ENCODE assay signal across 28 mouse cellular contexts in the genomic region with DNA sequence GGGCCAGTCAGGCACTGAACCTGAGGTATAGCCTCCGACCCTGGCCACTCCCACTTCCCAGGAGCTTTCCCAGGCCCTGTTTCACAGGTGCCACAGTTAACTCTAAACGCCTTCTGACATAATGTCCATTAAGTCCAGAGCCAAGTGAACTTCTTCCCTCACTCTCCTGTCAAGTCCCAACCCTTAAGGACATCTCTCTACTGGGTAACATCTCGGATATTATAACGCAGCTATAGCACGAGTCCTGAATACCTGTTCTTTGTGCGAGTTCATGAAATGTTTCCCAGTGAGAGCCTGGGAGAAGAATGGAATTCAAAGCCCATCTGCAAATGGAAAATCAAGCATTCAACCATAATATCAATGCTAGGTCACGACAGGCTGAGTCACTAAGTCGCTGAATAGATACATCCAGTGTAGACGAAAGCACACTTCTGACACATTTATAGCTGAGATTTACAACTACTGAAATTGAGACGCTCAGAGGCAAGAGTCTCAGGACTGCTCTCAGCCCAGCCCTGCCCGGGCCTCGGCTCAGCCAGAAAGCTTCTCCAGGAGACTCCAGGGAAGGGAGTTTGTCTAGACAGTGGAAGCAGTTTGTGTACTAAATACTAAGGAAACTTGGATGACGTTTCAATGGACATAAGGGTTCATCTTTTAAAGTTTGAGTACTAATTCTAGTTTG.
DNase-seq lines count a peak whose midpoint lies in the region; ATAC-seq and TF ChIP-seq lines count a peak whose summit lies in the region.
"Had no signal": no experiment of that assay in that cellular context is flagged by ENCODE, and none has a peak within 500 bp of the region (broad histone marks: within the 10 kb centered on the region; RNA-seq: fewer than 3 reads in every experiment).

No protein-coding gene starts in this region.

- in situ Hi-C loops in ES-E14 (cut with MboI; ENCODE audit: low sequenced_read_pairs in 2 of 2, unreplicated experiment in 2 of 2): no loop called here

- no peak overlapping the region for H3K27ac ChIP-seq in heart, adult 2 months
- no peak overlapping the region for H3K27ac ChIP-seq in neural tube, embryonic 12.5 days
- H3K27ac ChIP-seq in neural tube, embryonic 15.5 days (replicated peaks): no peak overlapping the region
- peak overlapping the region; percentile 87; the same call in 1 of the 2 replicates for H3K27ac ChIP-seq in ES-E14 (ENCODE audit: insufficient read depth, low read depth, low read length, poor library complexity, severe bottlenecking)
- H3K27ac ChIP-seq: embryonic facial prominence, embryonic 10.5 days; embryonic facial prominence, embryonic 15.5 days; hindbrain, embryonic 12.5 days; limb, embryonic 12.5 days; liver, embryonic 15.5 days; midbrain, embryonic 12.5 days had no signal

- no peaks in the 10 kb centered on the region for H3K27me3 ChIP-seq in heart, adult 2 months (ENCODE audit: control insufficient read depth, insufficient read depth, low read length)
- no peaks in the 10 kb centered on the region for H3K27me3 ChIP-seq in neural tube, embryonic 12.5 days (replicated peaks)
- H3K27me3 ChIP-seq in neural tube, embryonic 15.5 days (replicated peaks): no peaks in the 10 kb centered on the region
- H3K27me3 ChIP-seq: embryonic facial prominence, embryonic 15.5 days; hindbrain, embryonic 12.5 days; limb, embryonic 12.5 days; liver, embryonic 15.5 days; midbrain, embryonic 12.5 days; Patski had no signal

- H3K9me3 ChIP-seq in neural tube, embryonic 12.5 days: no peaks in the 10 kb centered on the region
- H3K9me3 ChIP-seq in neural tube, embryonic 15.5 days (replicated peaks): no peaks in the 10 kb centered on the region
- no peaks in the 10 kb centered on the region for H3K9me3 ChIP-seq in ES-E14 (ENCODE audit: control insufficient read depth, insufficient read depth, low read depth, low read length)
- H3K9me3 ChIP-seq: embryonic facial prominence, embryonic 10.5 days; embryonic facial prominence, embryonic 15.5 days; limb, embryonic 12.5 days; midbrain, embryonic 12.5 days had no signal

- no peak for TF ChIP-seq POLR2A in heart, adult 2 months (IDR thresholded peaks at IDR 0.05; ENCODE audit: insufficient read depth, low read depth, low read length)

- 0 out of 2 replicates have a peak, but pooled peaks have one; percentile 19 for ATAC-seq in neural tube, embryonic 12.5 days (ENCODE audit: low FRiP score, low read depth)
- ATAC-seq in neural tube, embryonic 15.5 days (ENCODE audit: low FRiP score): no peak
- no peak for ATAC-seq in megakaryocyte progenitor cell, adult 5-6 weeks (replicated peaks; ENCODE audit: poor library complexity)
- ATAC-seq: forebrain, embryonic 16.5 days; intestine, embryonic 16.5 days; Patski had no signal

- H3K79me2 ChIP-seq in heart, adult 2 months (replicated peaks; ENCODE audit: control insufficient read depth, insufficient read depth, low read length): no peaks in the 10 kb centered on the region

- H3K4me1 ChIP-seq in heart, adult 2 months (ENCODE audit: control insufficient read depth, insufficient read depth, low read length): no peaks in the 10 kb centered on the region
- peaks cover 3% of the 10 kb centered on the region; the same call in 1 of the 2 replicates for H3K4me1 ChIP-seq in neural tube, embryonic 12.5 days
- peaks cover 2% of the 10 kb centered on the region for H3K4me1 ChIP-seq in neural tube, embryonic 15.5 days
- H3K4me1 ChIP-seq in ES-E14 (ENCODE audit: control insufficient read depth in 2 of 2, insufficient read depth in 2 of 2, low read length in 2 of 2, poor library complexity in 1 of 2): peaks cover 0 to 28% of the 10 kb centered on the region in 2 experiments; a peak in 3 of 4 replicates
- H3K4me1 ChIP-seq: embryonic facial prominence, embryonic 15.5 days; liver, embryonic 15.5 days had no signal

- DNase-seq in heart, adult 11 months: peak; percentile 52
- no peak for DNase-seq in heart, adult 2 months
- DNase-seq in ES-E14 (ENCODE audit: low read depth, low spot score): no peak
- peak; percentile 5 for DNase-seq in skeletal muscle tissue, adult 2 months (ENCODE audit: low read depth, low spot score)
- DNase-seq: adrenal gland, postnatal 10 days; cerebellum, adult 8-10 months; cerebellum, postnatal 25 days; gastrocnemius, postnatal 14 days; heart, postnatal 36 days; kidney, postnatal 14 days; lung, embryonic 14.5 days; lung, postnatal 14 days; right cerebral cortex, postnatal 25 days; spleen, adult 18-20 months; thymus, postnatal 14 days had no signal

- H3K36me3 ChIP-seq in heart, adult 2 months (ENCODE audit: control insufficient read depth, insufficient read depth, low read length): no peaks in the 10 kb centered on the region
- H3K36me3 ChIP-seq in neural tube, embryonic 12.5 days: no peaks in the 10 kb centered on the region
- H3K36me3 ChIP-seq in neural tube, embryonic 15.5 days: no peaks in the 10 kb centered on the region
- H3K36me3 ChIP-seq in ES-E14 (ENCODE audit: control insufficient read depth, insufficient read depth, low read length, poor library complexity, severe bottlenecking): no peaks in the 10 kb centered on the region
- H3K36me3 ChIP-seq: embryonic facial prominence, embryonic 10.5 days; embryonic facial prominence, embryonic 15.5 days; hindbrain, embryonic 12.5 days; limb, embryonic 12.5 days; liver, embryonic 15.5 days; midbrain, embryonic 12.5 days had no signal

- TF ChIP-seq CTCF in heart, adult 2 months (IDR thresholded peaks at IDR 0.05): no peak

- H3K4me3 ChIP-seq in heart, adult 2 months: no peak overlapping the region
- H3K4me3 ChIP-seq in neural tube, embryonic 12.5 days: no peak overlapping the region
- no peak overlapping the region for H3K4me3 ChIP-seq in neural tube, embryonic 15.5 days (replicated peaks)
- no peak overlapping the region for H3K4me3 ChIP-seq in ES-E14 (ENCODE audit: insufficient read depth in 1 of 2, low read depth in 1 of 2, low read length in 2 of 2, poor library complexity in 1 of 2, severe bottlenecking in 1 of 2)
- H3K4me3 ChIP-seq: embryonic facial prominence, embryonic 10.5 days; embryonic facial prominence, embryonic 15.5 days; hindbrain, embryonic 12.5 days; limb, embryonic 12.5 days; liver, embryonic 15.5 days; midbrain, embryonic 12.5 days had no signal

- H3K9ac ChIP-seq in heart, adult 2 months (ENCODE audit: low read depth, low read length): no peak overlapping the region
- H3K9ac ChIP-seq in neural tube, embryonic 12.5 days: no peak overlapping the region
- no peak overlapping the region for H3K9ac ChIP-seq in neural tube, embryonic 15.5 days (replicated peaks)
- no peak overlapping the region; the same call in 1 of the 2 replicates for H3K9ac ChIP-seq in ES-E14 (ENCODE audit: insufficient read depth, low read depth, low read length, poor library complexity, severe bottlenecking)
- H3K9ac ChIP-seq: embryonic facial prominence, embryonic 15.5 days; hindbrain, embryonic 12.5 days; limb, embryonic 12.5 days; liver, embryonic 15.5 days; lung, embryonic 14.5 days; midbrain, embryonic 12.5 days had no signal

- no peak for TF ChIP-seq EP300 in heart, adult 2 months (IDR thresholded peaks at IDR 0.05; ENCODE audit: insufficient read depth, low read depth, low read length)

- whole genome bisulfite sequencing in heart, adult 2 months: 82% methylated on average over 13 of the region's 13 CpGs
- 48% methylated on average over 13 of the region's 13 CpGs for WGBS in neural tube, embryonic 12.5 days
- WGBS in neural tube, embryonic 15.5 days: 47% methylated on average over 13 of the region's 13 CpGs

- H3K4me2 ChIP-seq in neural tube, embryonic 12.5 days (replicated peaks): no peak overlapping the region
- H3K4me2 ChIP-seq in neural tube, embryonic 15.5 days: no peak overlapping the region
- H3K4me2 ChIP-seq: embryonic facial prominence, embryonic 15.5 days; heart, embryonic 11.5 days; hindbrain, embryonic 12.5 days; limb, embryonic 12.5 days; liver, embryonic 15.5 days; lung, embryonic 14.5 days; midbrain, embryonic 12.5 days had no signal

- intact Hi-C loops in heart, adult 2 months (cut with DNase I): loop anchor here (10.0 kb wide), 1 partner anchor 167 kb away; no protein-coding TSS in a partner anchor

TF ChIP-seq in ES-E14, 5 proteins besides CTCF, POLR2A, EP300 and RAD21:
- TF ChIP-seq ZC3H11A (IDR thresholded peaks at IDR 0.05; ENCODE audit: borderline replicate concordance, low read depth, low read length) (no peak), ZNF384 (IDR thresholded peaks at IDR 0.05; ENCODE audit: low read depth, low read length) (no peak), HCFC1 (IDR thresholded peaks at IDR 0.05; ENCODE audit: borderline replicate concordance, insufficient read depth, low read length) (no peak), MAFK (IDR thresholded peaks at IDR 0.05; ENCODE audit: insufficient read depth, low read depth, low read length) (no peak)

Comparison
In these comparisons a context has a peak if more than half of its experiments do, and no peak if none do; other contexts are left out.
1. DNase-seq: peak in heart, adult 11 months (single experiment) and skeletal muscle tissue, adult 2 months (single experiment); none in heart, adult 2 months (0 of 2) and ES-E14 (single experiment).